Mouse (Mus musculus): ENCODE data around the gene Cutal. TPM values are rescaled to one million over a fixed set of nuclear protein-coding genes. Genes with fewer than 3 reads are reported as not detected.

Gene Cutal
- total and polyA plus RNA-seq, 3 experiments = not detected

- TF ChIP-seq KAT2A (IDR thresholded peaks at IDR 0.05; ENCODE audit: insufficient replicate concordance, low read length) (peak; percentile 76; the same call in 1 of the 2 replicates), BHLHE40 (IDR thresholded peaks at IDR 0.05; ENCODE audit: low read depth, low read length) (peak; percentile 88), IRF4 (IDR thresholded peaks at IDR 0.05; ENCODE audit: low read depth, low read length) (peak; percentile 56; the same call in 1 of the 2 replicates), MEF2A (IDR thresholded peaks at IDR 0.05; ENCODE audit: borderline replicate concordance, low read depth, low read length) (0 out of 2 replicates have a peak, but pooled peaks have one; percentile 40), JUN (IDR thresholded peaks at IDR 0.05; ENCODE audit: insufficient read depth, low read depth, low read length) (0 out of 2 replicates have a peak, but pooled peaks have one; percentile 12), POLR2AphosphoS2 (IDR thresholded peaks at IDR 0.05; ENCODE audit: low read depth, low read length) (peak; percentile 97), UBTF (IDR thresholded peaks at IDR 0.05; ENCODE audit: low read depth, low read length) (no peak), ZMIZ1 (IDR thresholded peaks at IDR 0.05; ENCODE audit: low read depth, low read length) (peak; percentile 94)
Measured at GRCm38 (mm10) chr2:34870520-34871474, 3.4 kb upstream of the Cutal start (continued).

DNA sequence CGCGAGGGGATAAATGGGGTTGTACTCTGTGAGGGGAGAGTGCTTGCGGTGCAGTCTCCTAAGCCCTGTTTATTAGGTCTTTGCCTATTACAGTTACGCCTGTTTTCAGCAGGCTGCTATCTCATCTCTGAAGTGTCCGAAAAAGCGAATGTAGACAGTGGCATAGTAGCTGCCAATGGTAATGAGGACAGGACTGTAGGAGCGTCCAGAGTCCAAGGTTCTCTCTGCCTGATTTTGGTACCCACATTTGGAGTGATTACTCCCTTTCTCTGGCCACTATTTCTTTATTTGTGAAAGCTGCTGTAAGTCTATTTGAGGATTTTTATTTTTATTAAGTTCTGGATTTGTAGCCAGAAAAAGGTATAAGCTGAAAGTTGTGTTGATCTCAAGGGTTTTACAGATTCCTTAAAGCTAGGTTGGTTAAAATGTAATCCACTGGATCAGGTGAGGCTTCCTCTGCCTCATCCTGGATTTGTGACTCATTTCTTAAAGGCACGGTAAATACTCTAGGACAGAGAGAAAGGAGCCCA is 685 bp downstream of the Cutal start, which contains the start of gene Psmd5:
Gene Psmd5 (minus strand): TSS at position 153 of the 530 bp plus-strand sequence.
- Histone ChIP-seq H3K4me1 (ENCODE audit: control insufficient read depth in 1 of 2, insufficient read depth in 2 of 2) (peaks cover 4 to 19% of the 10 kb centered on the region in 2 experiments), H3K4me3 (replicated peaks in 1 of 3; ENCODE audit: low read depth in 2 of 3, low read length in 2 of 3, poor library complexity in 1 of 3) (no peak within 1 kb of the TSS), H3K27me3 (replicated peaks) (no peaks in the 10 kb centered on the region), H3K9me3 (replicated peaks; ENCODE audit: low read length) (no peaks in the 10 kb centered on the region), H3K27ac (ENCODE audit: insufficient read depth, low read depth) (no peak within 1 kb of the TSS), H3K9ac (ENCODE audit: insufficient read depth, low read depth) (no peak within 1 kb of the TSS), H3K36me3 (replicated peaks in 1 of 2; ENCODE audit: control insufficient read depth in 1 of 2, insufficient read depth in 1 of 2, low read length in 1 of 2) (no peaks in the 10 kb centered on the region), H3K79me2 (replicated peaks; ENCODE audit: control insufficient read depth, extremely low read depth, insufficient read depth, poor library complexity, severe bottlenecking) (peaks cover 5% of the 10 kb centered on the region), H3K4me2 (ENCODE audit: insufficient read depth, low read depth, poor library complexity, severe bottlenecking) (no peak within 1 kb of the TSS)
- in situ Hi-C loops (cut with MboI; ENCODE audit: low pct_ligation_motif_present, low pct_unique_long_range_greater_than_20kb, low sequenced_read_pairs) (no loop called here), dilution Hi-C loops (cut with MboI; ENCODE audit: extremely low pct_ligation_motif_present, extremely low pct_unique_long_range_greater_than_20kb, low sequenced_read_pairs) (no loop called here)
- DNase-seq (ENCODE audit: extremely low read depth) = no peak
- TF ChIP-seq ZNF384 (IDR thresholded peaks at IDR 0.05; ENCODE audit: low read depth, low read length) = no peak
- TF ChIP-seq ZC3H11A (IDR thresholded peaks at IDR 0.05; ENCODE audit: low read depth, low read length) = no peak
- TF ChIP-seq ELF1 (IDR thresholded peaks at IDR 0.05; ENCODE audit: low read depth, low read length) = no peak
- TF ChIP-seq MYC (IDR thresholded peaks at IDR 0.05; ENCODE audit: low read depth, low read length) = no peak
- TF ChIP-seq ZMIZ1 (IDR thresholded peaks at IDR 0.05; ENCODE audit: low read depth, low read length) = no peak
- TF ChIP-seq RAD21 (IDR thresholded peaks at IDR 0.05; ENCODE audit: low read depth, low read length) = no peak
- TF ChIP-seq BHLHE40 (IDR thresholded peaks at IDR 0.05; ENCODE audit: low read depth, low read length) = no peak
- TF ChIP-seq MEF2A (IDR thresholded peaks at IDR 0.05; ENCODE audit: borderline replicate concordance, low read depth, low read length) = no peak
- TF ChIP-seq CHD1 (IDR thresholded peaks at IDR 0.05; ENCODE audit: low read depth, low read length) = no peak
- TF ChIP-seq MAX (IDR thresholded peaks at IDR 0.05; ENCODE audit: low read length) = no peak
- no peak for TF ChIP-seq TBP (conservative IDR thresholded peaks at IDR 0.05; ENCODE audit: low read depth, low read length)
- no peak for TF ChIP-seq UBTF (IDR thresholded peaks at IDR 0.05; ENCODE audit: low read depth, low read length)
- no peak for TF ChIP-seq USF1 (IDR thresholded peaks at IDR 0.05; ENCODE audit: low read depth, low read length)
- no peak for TF ChIP-seq CHD2 (IDR thresholded peaks at IDR 0.05; ENCODE audit: low read length)
- TF ChIP-seq SMC3 (IDR thresholded peaks at IDR 0.05; ENCODE audit: low read depth, low read length) = no peak
